Mouse (Mus musculus) urinary bladder, adult 18-20 months (tissue): ENCODE results near the gene Gm10715.
"Not testable (repeated sequence)": the region's sequence is repeated elsewhere in the genome, so short reads cannot be mapped to it uniquely, and the experiment has no call there.

ENCODE experiments used
- DNase-seq, 2 experiments: peaks; one replicate each; pipeline ENCODE4 v3.0.0; 2022; ENCODE audit warnings: low spot score in 2 of 2, mixed read lengths in 2 of 2

Gm10715 gene

DNA sequence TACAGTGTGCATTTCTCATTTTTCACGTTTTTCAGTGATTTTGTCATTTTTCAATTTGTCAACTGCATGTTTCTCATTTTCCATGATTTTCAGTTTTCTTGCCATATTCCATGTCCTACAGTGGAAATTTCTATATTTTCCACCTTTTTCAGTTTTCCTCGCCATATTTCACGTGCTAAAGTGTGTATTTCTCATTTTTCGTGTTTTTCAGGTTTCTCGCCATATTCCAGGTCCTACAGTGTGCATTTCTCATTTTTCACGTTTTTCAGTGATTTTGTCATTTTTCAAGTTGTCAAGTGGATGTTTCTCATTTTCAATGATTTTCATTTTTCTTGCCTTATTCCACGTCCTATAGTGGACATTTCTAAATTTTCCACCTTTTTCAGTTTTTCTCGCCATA, at the start of gene Gm10715:
TSS of gene Gm10715 (plus strand) at position 301 of the 400 bp plus-strand sequence.
- not testable (repeated sequence) for DNase-seq

GRCm38 (mm10) chr9:3000445-3000972, 36.2 kb upstream of the Gm10715 start, which contains the start of gene Gm10722:
Gene Gm10722 (plus strand): TSS chr9:3000922.
- peak; percentile 8 to 18 for DNase-seq

DNA sequence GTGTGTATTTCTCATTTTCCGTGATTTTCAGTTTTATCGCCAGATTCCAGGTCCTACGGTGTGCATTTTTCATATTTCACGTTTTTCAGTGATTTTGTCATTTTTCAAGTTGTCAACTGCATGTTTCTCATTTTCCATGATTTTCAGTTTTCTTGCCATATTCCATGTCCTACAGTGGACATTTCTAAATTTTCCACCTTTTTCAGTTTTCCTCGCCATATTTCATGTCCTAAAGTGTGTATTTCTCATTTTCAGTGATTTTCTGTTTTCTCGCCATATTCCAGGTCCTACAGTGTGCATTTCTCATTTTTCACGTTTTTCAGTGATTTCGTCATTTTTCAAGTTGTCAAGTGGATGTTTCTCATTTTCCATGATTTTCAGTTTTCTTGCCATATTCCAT, 35.7 kb upstream of the Gm10715 start:
- peak; percentile 4 to 42 for DNase-seq

DNA sequence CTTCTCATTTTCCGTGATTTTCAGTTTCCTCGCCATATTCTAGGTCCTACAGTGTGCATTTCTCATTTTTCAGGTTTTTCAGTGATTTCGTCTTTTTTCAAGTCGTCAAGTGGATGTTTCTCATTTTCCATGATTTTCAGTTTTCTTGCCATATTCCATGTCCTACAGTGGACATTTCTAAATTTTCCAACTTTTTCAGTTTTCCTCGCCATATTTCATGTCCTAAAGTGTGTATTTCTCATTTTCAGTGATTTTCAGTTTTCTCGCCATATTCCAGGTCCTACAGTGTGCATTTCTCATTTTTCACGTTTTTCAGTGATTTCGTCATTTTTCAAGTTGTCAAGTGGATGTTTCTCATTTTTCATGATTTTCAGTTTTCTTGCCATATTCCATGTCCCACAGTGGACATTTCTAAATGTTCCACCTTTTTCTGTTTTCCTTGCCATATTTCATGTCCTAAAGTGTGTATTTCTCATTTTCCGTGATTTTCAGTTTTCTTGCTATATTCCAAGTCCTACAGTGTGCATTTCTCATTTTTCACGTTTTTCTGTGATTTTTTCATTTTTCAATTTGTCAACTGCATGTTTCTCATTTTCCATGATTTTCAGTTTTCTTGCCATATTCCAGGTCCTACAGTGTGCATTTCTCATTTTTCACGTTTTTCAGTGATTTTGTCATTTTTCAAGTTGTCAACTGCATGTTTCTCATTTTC, 34.6 kb upstream of the Gm10715 start:
- peak; percentile 99 to 100 for DNase-seq

- not testable (repeated sequence) for DNase-seq
Measured at GRCm38 (mm10) chr9:3002794-3003396, 33.8 kb upstream of the Gm10715 start, which contains the start of gene Gm11168. Gene Gm11168 (plus strand): TSS chr9:3003346.

- not testable (repeated sequence) for DNase-seq
Measured at GRCm38 (mm10) chr9:3006179-3006578, 30.5 kb upstream of the Gm10715 start.

GRCm38 (mm10) chr9:3006636-3007035, 30.0 kb upstream of the Gm10715 start:
- DNase-seq = peak; percentile 96 to 97

DNA sequence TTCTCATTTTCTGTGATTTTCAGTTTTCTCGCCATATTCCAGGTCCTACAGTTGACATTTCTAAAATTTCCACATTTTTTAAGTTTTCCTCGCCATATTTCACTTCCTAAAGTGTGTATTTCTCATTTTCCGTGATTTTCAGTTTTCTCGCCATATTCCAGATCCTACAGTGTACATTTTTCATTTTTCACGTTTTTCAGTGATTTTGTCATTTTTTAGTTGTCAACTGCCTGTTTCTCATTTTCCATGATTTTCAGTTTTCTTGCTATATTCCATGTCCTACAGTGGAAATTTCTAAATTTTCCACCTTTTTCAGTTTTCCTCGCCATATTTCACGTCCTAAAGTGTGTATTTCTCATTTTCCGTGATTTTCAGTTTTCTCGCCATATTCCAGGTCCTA, 29.4 kb upstream of the Gm10715 start:
- not testable (repeated sequence) for DNase-seq

DNA sequence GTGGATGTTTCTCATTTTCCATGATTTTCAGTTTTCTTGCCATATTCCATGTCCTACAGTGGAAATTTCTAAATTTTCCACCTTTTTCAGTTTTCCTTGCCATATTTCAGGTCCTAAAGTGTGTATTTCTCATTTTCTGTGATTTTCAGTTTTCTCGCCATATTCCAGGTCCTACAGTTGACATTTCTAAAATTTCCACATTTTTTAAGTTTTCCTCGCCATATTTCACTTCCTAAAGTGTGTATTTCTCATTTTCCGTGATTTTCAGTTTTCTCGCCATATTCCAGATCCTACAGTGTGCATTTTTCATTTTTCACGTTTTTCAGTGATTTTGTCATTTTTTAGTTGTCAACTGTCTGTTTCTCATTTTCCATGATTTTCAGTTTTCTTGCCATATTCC, 27.3 kb upstream of the Gm10715 start:
- not testable (repeated sequence) for DNase-seq

GRCm38 (mm10) chr9:3012054-3012621, 24.5 kb upstream of the Gm10715 start:
- not testable (repeated sequence) for DNase-seq

- DNase-seq = not testable (repeated sequence)
Measured at GRCm38 (mm10) chr9:3012733-3013279, 23.9 kb upstream of the Gm10715 start, which contains the start of gene Gm10721. Gene Gm10721 (plus strand): TSS chr9:3013140.

GRCm38 (mm10) chr9:3015354-3015753, 21.3 kb upstream of the Gm10715 start, which contains the start of gene Gm10720:
Gene Gm10720 (plus strand): TSS chr9:3015654.
- DNase-seq = not testable (repeated sequence)

- DNase-seq = not testable (repeated sequence)
Measured at GRCm38 (mm10) chr9:3015896-3016295, 20.8 kb upstream of the Gm10715 start.

GRCm38 (mm10) chr9:3017108-3017507, 19.6 kb upstream of the Gm10715 start, which contains the start of gene Gm10719:
Gene Gm10719 (plus strand): TSS chr9:3017408.
- not testable (repeated sequence) for DNase-seq

DNA sequence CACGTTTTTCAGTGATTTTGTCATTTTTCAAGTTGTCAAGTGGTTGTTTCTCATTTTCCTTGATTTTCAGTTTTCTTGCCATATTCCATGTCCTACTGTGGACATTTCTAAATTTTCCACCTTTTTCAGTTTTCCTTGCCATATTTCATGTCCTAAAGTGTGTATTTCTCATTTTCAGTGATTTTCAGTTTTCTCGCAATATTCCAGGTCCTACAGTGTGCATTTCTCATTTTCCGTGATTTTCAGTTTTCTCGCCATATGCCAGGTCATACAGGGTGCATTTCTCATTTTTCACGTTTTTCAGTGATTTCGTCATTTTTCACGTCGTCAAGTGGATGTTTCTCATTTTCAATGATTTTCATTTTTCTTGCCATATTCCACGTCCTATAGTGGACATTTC, 17.7 kb upstream of the Gm10715 start:
- peak; percentile 29 to 68 for DNase-seq

GRCm38 (mm10) chr9:3019835-3020727, 16.6 kb upstream of the Gm10715 start:
- DNase-seq = peak; percentile 30 to 67

DNA sequence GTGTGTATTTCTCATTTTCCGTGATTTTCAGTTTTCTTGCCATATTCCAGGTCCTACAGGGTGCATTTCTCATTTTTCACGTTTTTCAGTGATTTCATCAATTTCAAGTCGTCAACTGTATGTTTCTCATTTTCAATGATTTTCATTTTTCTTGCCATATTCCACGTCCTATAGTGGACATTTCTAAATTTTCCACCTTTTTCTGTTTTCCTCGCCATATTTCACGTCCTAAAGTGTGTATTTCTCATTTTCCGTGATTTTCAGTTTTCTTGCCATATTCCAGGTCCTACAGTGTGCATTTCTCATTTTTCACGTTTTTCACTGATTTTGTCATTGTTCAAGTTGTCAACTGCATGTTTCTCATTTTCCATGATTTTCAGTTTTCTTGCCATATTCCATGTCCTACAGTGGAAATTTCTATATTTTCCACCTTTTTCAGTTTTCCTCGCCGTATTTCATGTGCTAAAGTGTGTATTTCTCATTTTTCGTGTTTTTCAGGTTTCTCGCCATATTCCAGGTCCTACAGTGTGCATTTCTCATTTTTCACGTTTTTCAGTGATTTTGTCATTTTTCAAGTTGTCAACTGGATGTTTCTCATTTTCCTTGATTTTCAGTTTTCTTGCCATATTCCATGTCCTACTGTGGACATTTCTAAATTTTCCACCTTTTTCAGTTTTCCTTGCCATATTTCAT, 14.2 kb upstream of the Gm10715 start:
- DNase-seq = peak; percentile 46 to 79

- peak in 1 of 2 experiments; percentile 11 for DNase-seq
Measured at GRCm38 (mm10) chr9:3023312-3023984, 13.2 kb upstream of the Gm10715 start, which contains the start of gene Gm10718. Gene Gm10718 (plus strand): TSS chr9:3023547.

DNA sequence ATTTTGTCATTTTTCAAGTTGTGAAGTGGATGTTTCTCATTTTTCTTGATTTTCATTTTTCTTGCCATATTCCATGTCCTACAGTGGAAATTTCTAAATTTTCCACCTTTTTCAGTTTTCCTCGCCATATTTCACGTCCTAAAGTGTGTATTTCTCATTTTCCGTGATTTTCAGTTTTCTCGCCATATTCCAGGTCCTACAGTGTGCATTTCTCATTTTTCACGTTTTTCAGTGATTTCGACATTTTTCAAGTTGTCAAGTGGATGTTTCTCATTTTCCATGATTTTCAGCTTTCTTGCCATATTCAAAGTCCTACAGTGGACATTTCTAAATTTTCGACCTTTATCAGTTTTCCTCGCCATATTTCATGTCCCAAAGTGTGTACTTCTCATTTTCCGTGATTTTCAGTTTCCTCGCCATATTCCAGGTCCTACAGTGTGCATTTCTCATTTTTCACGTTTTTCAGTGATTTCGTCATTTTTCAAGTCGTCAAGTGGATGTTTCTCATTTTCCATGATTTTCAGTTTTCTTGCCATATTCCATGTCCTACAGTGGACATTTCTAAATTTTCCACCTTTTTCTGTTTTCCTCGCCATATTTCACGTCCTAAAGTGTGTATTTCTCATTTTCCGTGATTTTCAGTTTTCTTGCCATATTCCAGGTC, 12.6 kb upstream of the Gm10715 start:
- peak; percentile 65 to 82 for DNase-seq
